Mouse (Mus musculus) forebrain, embryonic 14.5 days (tissue): ENCODE results near the gene Dock6. TPM values are rescaled to one million over a fixed set of nuclear protein-coding genes. Genes with fewer than 3 reads are reported as not detected.
"Not testable (repeated sequence)": the region's sequence is repeated elsewhere in the genome, so short reads cannot be mapped to it uniquely, and the experiment has no call there.

ENCODE experiments used
- ATAC-seq: fragments of 200-750 bp; cut with Nextera tagmentation; 2 replicates; pipeline ENCODE4 v1.8.0; 2017; ENCODE audit warnings: mild to moderate bottlenecking, moderate library complexity
- DNase-seq: peaks from one replicate; pipeline ENCODE4 v3.0.0-alpha.2; 2015; ENCODE audit warnings: low spot score
- H3K27ac ChIP-seq: fragments of 300-500 bp; sonication (generic); 2 replicates; pipeline ENCODE4 v1.5.1; 2014; ENCODE audit warnings: low read depth, mild to moderate bottlenecking, control low read depth, low read length, moderate library complexity
- H3K27me3 ChIP-seq: fragments of 300-500 bp; sonication (generic); replicated peaks from 2 replicates; pipeline ENCODE4 v1.6.1; 2014; ENCODE audit warnings: low read length, control low read depth, mixed read lengths; ENCODE audit not compliant: control insufficient read depth, insufficient read depth
- H3K36me3 ChIP-seq: fragments of 300-500 bp; sonication (generic); 2 replicates; pipeline ENCODE4 v1.6.1; 2014; ENCODE audit warnings: low read length, control low read depth; ENCODE audit not compliant: control insufficient read depth, insufficient read depth
- H3K4me1 ChIP-seq: fragments of 300-500 bp; sonication (generic); 2 replicates; pipeline ENCODE4 v1.6.1; 2014; ENCODE audit warnings: antibody characterized with exemption, low read length, control low read depth; ENCODE audit not compliant: control insufficient read depth, insufficient read depth
- H3K4me2 ChIP-seq: fragments of 300-500 bp; sonication (generic); 2 replicates; pipeline ENCODE4 v1.6.1; 2014; ENCODE audit warnings: mild to moderate bottlenecking, control low read depth, low read length
- H3K4me3 ChIP-seq: fragments of 300-500 bp; sonication (generic); 2 replicates; pipeline ENCODE4 v1.5.1; 2014; ENCODE audit warnings: low read depth, low read length, control low read depth
- H3K9ac ChIP-seq: fragments of 300-500 bp; sonication (generic); 2 replicates; pipeline ENCODE4 v1.6.1; 2014; ENCODE audit warnings: mild to moderate bottlenecking, low read length, control low read depth, moderate library complexity
- H3K9me3 ChIP-seq: fragments of 300-500 bp; sonication (generic); replicated peaks from 2 replicates; pipeline ENCODE4 v1.6.1; 2016; ENCODE audit warnings: low read length, control low read depth, mixed read lengths; ENCODE audit not compliant: control insufficient read depth
- WGBS: fragments of 180-500 bp; shearing (Covaris S2); extraction: QIAGEN DNeasy Blood & Tissue Kit; methylation state at CpG from one replicate; pipeline ENCODE4 v1.1.7; 2014; 5-methylcytosine and 5-hydroxymethylcytosine counted together
- polyA plus RNA-seq: library from polyadenylated mRNA; unstranded; fragments of >200 nt; fragmentation: Nextera tagmentation; extraction: Ambion mirVana; gene quantifications from 2 replicates; pipeline ENCODE4 v1.2.1, GENCODE M21; 2014

The Dock6 gene
- polyA plus RNA-seq, 1 experiment from 2014 or later: 6.7 TPM

DNA sequence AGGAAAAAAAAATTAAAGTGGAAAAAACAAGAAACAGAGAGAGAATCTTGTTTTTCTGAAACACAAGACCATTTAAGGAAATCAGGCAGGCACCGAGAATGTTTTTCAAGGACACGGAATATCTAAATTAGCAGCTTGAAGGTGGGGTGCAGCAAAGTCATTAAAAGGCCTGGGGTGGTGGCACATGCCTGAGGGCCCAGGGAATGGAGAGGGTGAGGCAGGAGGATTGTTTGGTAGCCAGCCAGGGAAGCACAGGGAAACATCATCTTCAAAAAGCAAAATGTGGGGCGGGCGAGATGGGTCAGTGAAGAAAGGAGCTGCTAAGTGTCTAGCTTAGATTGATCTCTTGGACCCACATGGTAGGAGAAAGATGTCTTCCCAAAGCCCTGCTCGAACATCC lies 64.8 kb downstream of the Dock6 start:
- 83% methylated on average over 5 of the region's 5 CpGs for WGBS
- H3K4me2 ChIP-seq: no peak overlapping the region
- H3K27ac ChIP-seq: no peak overlapping the region
- H3K27me3 ChIP-seq: no peaks in the 10 kb centered on the region
- no peaks in the 10 kb centered on the region for H3K36me3 ChIP-seq
- DNase-seq: no peak
- H3K4me3 ChIP-seq: no peak overlapping the region
- H3K4me1 ChIP-seq: no peaks in the 10 kb centered on the region
- no peak overlapping the region for H3K9ac ChIP-seq
- no peaks in the 10 kb centered on the region for H3K9me3 ChIP-seq
- no peak for ATAC-seq

DNA sequence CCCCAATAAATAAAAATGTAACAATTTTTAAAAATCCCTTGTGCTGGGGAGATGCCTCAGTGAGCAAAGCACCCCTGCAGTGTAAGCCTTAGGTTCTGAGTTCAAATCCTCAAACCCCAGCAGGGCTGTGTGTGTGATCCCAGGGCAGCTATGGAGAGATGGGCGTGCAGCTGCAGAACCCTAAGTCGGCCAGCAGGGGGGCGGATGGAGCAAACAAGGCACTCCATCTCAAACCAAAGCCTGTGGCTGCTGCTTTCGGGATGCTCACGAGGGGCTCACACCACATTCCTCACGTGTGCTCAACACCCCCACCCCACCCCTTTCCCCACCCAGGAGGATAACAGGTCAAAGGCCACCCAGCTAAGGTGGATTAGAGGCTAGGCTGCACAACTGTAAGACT lies 65.5 kb downstream of the Dock6 start:
- Histone ChIP-seq H3K9ac (no peak overlapping the region), H3K9me3 (no peaks in the 10 kb centered on the region), H3K4me3 (no peak overlapping the region), H3K27me3 (no peaks in the 10 kb centered on the region), H3K36me3 (no peaks in the 10 kb centered on the region), H3K4me1 (no peaks in the 10 kb centered on the region), H3K27ac (no peak overlapping the region), H3K4me2 (no peak overlapping the region)
- peak; percentile 70 for DNase-seq
- WGBS: 2% methylated on average over 6 of the region's 6 CpGs
- ATAC-seq: peak; percentile 77

DNA sequence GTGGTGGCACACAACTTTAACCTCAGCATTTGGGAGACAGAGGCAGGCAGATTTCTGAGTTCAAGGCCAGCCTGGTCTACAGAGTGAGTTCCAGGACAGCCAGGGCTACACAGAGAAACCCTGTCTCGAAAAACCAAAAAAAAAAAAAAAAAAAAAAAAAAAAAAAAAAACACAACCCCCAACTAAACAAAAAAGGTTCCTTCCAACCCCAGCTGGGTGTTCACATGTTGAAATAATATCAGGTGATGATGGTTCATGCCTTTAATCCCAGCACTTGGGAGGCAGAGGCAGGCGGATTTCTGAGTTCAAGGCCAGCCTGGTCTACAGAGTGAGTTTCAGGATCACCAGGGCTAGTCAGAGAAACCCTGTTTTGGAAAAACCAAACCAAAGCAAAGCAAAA lies 66.1 kb downstream of the Dock6 start:
- not testable (repeated sequence) for H3K27me3 ChIP-seq, H3K9me3 ChIP-seq, H3K27ac ChIP-seq, DNase-seq, H3K9ac ChIP-seq, ATAC-seq, H3K4me1 ChIP-seq, H3K4me2 ChIP-seq, H3K4me3 ChIP-seq, H3K36me3 ChIP-seq
- WGBS: 78% methylated on average over 1 of the region's 2 CpGs

GRCm38 (mm10) chr9:21784517-21785307 lies 67.7 kb downstream of the Dock6 start:
- 0 out of 2 replicates have a peak, but pooled peaks cover 4% of the 10 kb centered on the region for H3K36me3 ChIP-seq
- no peaks in the 10 kb centered on the region for H3K4me1 ChIP-seq
- H3K9me3 ChIP-seq: no peaks in the 10 kb centered on the region
- H3K27ac ChIP-seq: no peak overlapping the region
- DNase-seq (no peak), ATAC-seq (no peak)
- 87% methylated on average over 7 of the region's 7 CpGs for WGBS
- H3K27me3 ChIP-seq: no peaks in the 10 kb centered on the region
- no peak overlapping the region for H3K4me2 ChIP-seq
- no peak overlapping the region for H3K9ac ChIP-seq
- no peak overlapping the region for H3K4me3 ChIP-seq

DNA sequence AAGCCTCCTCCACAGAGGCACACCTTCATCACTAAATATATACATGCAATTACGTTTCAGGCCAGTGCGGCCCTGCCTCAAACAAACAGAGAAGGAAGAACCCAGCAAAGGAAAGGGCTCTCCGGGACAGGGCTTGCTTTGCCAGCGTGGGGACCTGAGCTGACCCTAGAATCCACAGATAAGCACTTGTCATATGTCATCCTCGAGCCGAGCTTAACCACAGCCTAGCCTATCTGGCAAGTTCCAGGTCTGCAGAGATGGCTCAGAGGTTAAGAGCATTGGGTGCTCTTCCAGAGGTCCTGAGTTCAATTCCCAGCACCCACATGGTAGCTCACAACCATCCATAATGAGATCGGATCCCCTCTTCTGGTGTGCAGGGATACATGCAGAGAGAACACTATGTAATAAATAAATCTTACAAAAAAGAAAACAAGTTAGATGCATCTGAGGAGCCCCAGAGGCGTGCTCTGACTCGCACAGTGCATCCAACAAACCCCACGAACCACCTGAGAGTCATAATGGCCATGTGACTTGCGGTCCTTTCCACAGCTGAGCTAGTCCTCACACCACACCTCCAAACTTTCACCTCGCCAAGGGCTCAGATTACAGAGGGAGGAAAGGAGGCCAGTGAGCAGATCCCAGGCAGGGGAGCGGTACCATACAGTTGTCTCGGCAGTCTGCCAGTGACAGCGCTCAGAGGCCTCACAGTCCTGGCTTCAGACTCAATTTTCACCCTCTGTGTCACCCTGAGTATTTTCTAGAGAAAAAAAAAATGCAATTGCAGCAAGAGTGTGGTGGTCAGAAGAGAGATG lies 70.6 kb downstream of the Dock6 start:
- Histone ChIP-seq H3K4me3 (no peak overlapping the region), H3K36me3 (0 out of 2 replicates have a peak, but pooled peaks cover 7% of the 10 kb centered on the region), H3K9ac (no peak overlapping the region), H3K4me2 (no peak overlapping the region), H3K27ac (no peak overlapping the region), H3K27me3 (no peaks in the 10 kb centered on the region), H3K4me1 (no peaks in the 10 kb centered on the region), H3K9me3 (no peaks in the 10 kb centered on the region)
- no peak for DNase-seq
- WGBS: 82% methylated on average over 15 of the region's 15 CpGs
- no peak for ATAC-seq

GRCm38 (mm10) chr9:21777726-21778125 lies 74.7 kb downstream of the Dock6 start:
- Histone ChIP-seq H3K36me3 (0 out of 2 replicates have a peak, but pooled peaks cover 7% of the 10 kb centered on the region), H3K9ac (no peak overlapping the region), H3K9me3 (no peaks in the 10 kb centered on the region), H3K4me1 (no peaks in the 10 kb centered on the region), H3K27ac (no peak overlapping the region), H3K4me2 (no peak overlapping the region), H3K27me3 (no peaks in the 10 kb centered on the region), H3K4me3 (no peak overlapping the region)
- 85% methylated on average over 3 of the region's 3 CpGs for WGBS
- DNase-seq: no peak
- no peak for ATAC-seq

DNA sequence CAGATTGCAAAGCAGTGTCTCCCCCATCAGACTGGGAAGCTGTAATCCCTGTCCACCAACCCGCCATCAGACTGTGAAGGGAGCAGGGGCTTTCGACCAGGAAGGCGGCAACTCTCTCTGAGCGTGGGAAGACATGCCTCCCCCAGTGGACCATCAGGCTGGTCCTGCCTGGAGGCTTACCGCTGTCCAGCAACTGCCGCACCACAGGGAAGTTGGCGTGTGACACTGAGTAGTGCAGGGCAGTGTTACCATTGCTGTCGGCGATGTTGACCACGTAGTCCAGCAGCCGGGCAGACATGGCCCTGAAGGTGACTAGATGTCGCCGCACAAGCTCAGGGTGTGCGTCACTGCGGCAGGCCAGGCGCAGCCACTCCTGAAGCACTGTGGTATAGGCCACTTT lies 78.1 kb downstream of the Dock6 start:
- ATAC-seq (no peak), DNase-seq (no peak)
- H3K27ac ChIP-seq: no peak overlapping the region
- H3K4me1 ChIP-seq: no peaks in the 10 kb centered on the region
- H3K4me3 ChIP-seq: no peak overlapping the region
- H3K27me3 ChIP-seq: no peaks in the 10 kb centered on the region
- no peak overlapping the region for H3K9ac ChIP-seq
- WGBS: 91% methylated on average over 16 of the region's 16 CpGs
- H3K4me2 ChIP-seq: no peak overlapping the region
- no peaks in the 10 kb centered on the region for H3K9me3 ChIP-seq
- 0 out of 2 replicates have a peak, but pooled peaks cover 3% of the 10 kb centered on the region for H3K36me3 ChIP-seq

- not testable (repeated sequence) for H3K36me3 ChIP-seq, DNase-seq, H3K4me2 ChIP-seq, H3K4me1 ChIP-seq, H3K9me3 ChIP-seq, H3K27ac ChIP-seq, ATAC-seq, H3K27me3 ChIP-seq, H3K9ac ChIP-seq, H3K4me3 ChIP-seq
- 75% methylated on average over 5 of the region's 5 CpGs for WGBS
Observed at GRCm38 (mm10) chr9:21773396-21773795, 79.0 kb downstream of the Dock6 start.
